Mouse (Mus musculus) lung, embryonic 14.5 days (tissue): Measurements from ENCODE around the gene Nrf1. TPM values are rescaled to one million over a fixed set of nuclear protein-coding genes. Genes with fewer than 3 reads are reported as not detected.

Experiments used
- ATAC-seq: fragments of 200-750 bp; cut with Nextera tagmentation; 2 replicates; pipeline ENCODE4 v1.8.0; 2017; ENCODE audit warnings: mild to moderate bottlenecking, moderate TSS enrichment, moderate library complexity; ENCODE audit not compliant: insufficient read depth
- DNase-seq: peaks from one replicate; pipeline ENCODE4 v3.0.0-alpha.2; 2015
- H3K27ac ChIP-seq: fragments of 300-500 bp; sonication (generic); 2 replicates; pipeline ENCODE4 v1.5.1; 2014; ENCODE audit warnings: low read depth, mild to moderate bottlenecking, moderate library complexity
- H3K27me3 ChIP-seq: fragments of 300-500 bp; sonication (generic); 2 replicates; pipeline ENCODE4 v1.6.1; 2014; ENCODE audit warnings: low read length, control low read depth; ENCODE audit not compliant: insufficient read depth
- H3K36me3 ChIP-seq: fragments of 300-500 bp; sonication (generic); 2 replicates; pipeline ENCODE4 v1.6.1; 2014; ENCODE audit warnings: control low read depth; ENCODE audit not compliant: insufficient read depth
- H3K4me1 ChIP-seq: fragments of 300-500 bp; sonication (generic); 2 replicates; pipeline ENCODE4 v1.6.1; 2014; ENCODE audit warnings: antibody characterized with exemption, control low read depth; ENCODE audit not compliant: insufficient read depth
- H3K4me2 ChIP-seq: fragments of 300-500 bp; sonication (generic); 2 replicates; pipeline ENCODE4 v1.6.1; 2014; ENCODE audit warnings: mild to moderate bottlenecking
- H3K4me3 ChIP-seq: fragments of 300-500 bp; sonication (generic); 2 replicates; pipeline ENCODE4 v1.5.1; 2014; ENCODE audit warnings: low read depth, low read length
- H3K9ac ChIP-seq: fragments of 300-500 bp; sonication (generic); 2 replicates; pipeline ENCODE4 v1.6.1; 2014
- H3K9me3 ChIP-seq: fragments of 300-500 bp; sonication (generic); 2 replicates; pipeline ENCODE4 v1.6.1; 2016; ENCODE audit warnings: low read depth, low read length, control low read depth
- CTCF ChIP-seq: IDR thresholded peaks from 2 replicates; pipeline ENCODE4 v1.5.1; 2016; ENCODE audit warnings: antibody characterized with exemption, low read depth
- WGBS: fragments of 180-500 bp; shearing (Covaris S2); extraction: QIAGEN DNeasy Blood & Tissue Kit; methylation state at CpG from one replicate; pipeline ENCODE4 v1.1.7; 2014; 5-methylcytosine and 5-hydroxymethylcytosine counted together
- polyA plus RNA-seq: library from polyadenylated mRNA; unstranded; fragments of >200 nt; fragmentation: Nextera tagmentation; extraction: Ambion mirVana; gene quantifications from 2 replicates; pipeline ENCODE4 v1.2.1, GENCODE M21; 2014

Nrf1 gene
- polyA plus RNA-seq, 1 experiment from 2014 or later, result 78.0 TPM

DNA sequence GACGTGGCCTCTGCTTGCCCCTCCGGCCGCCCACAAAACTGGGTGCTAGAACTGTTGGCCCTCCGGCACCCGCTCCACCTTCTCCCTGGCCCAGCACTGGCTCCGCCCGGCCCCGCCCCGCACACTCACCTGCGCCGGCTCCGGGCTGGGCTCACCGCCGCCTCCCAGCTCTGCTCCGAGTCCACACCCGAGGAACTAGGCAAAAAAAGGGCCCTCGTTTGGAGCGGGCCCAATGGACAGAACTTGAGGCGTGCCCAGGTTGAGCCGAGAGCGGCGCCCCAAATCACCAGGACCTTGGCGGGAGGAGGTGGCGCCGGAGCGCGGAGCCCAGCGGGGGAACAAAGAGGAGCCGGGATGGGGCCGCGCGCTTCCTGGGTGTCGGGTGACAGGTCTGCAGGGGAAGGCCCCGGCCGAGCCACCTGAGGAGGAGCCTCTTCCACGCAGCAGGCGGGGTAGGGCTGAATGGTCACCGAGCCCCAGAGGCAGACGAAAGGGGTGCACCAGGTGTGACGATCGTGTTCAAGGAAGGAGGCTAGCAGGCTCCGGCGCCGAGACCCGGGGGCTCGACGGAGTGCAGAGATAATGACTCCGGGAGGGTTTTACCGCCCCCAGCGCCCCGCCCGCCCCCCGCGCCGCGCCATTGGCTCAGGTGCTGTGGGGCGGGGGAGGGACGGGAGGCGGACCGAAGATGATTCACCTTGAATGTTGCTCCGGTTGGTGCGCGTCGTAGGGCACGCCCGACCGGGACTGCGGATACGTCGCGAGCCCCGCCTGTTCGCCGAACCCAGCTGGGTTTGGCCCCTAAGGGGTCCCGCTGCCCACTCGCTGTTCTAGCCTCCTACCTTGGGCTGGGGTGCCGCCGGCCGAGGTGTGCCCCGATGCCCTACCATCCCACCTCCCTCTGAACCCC is 126.0 kb downstream of the Nrf1 start:
- peak overlapping the region; percentile 80 for H3K27ac ChIP-seq
- H3K27me3 ChIP-seq, result peaks cover 94% of the 10 kb centered on the region
- H3K4me2 ChIP-seq, result peak overlapping the region; percentile 57
- no peaks in the 10 kb centered on the region for H3K9me3 ChIP-seq
- DNase-seq (peak; percentile 68), ATAC-seq (peak; percentile 66)
- no peak for TF ChIP-seq CTCF
- H3K4me1 ChIP-seq, result peaks cover 5% of the 10 kb centered on the region; the same call in 1 of the 2 replicates
- no peaks in the 10 kb centered on the region for H3K36me3 ChIP-seq
- H3K9ac ChIP-seq, result peak overlapping the region; percentile 60
- WGBS, result under 1% methylated on average over 79 of the region's 80 CpGs
- H3K4me3 ChIP-seq, result peak overlapping the region; percentile 45

DNA sequence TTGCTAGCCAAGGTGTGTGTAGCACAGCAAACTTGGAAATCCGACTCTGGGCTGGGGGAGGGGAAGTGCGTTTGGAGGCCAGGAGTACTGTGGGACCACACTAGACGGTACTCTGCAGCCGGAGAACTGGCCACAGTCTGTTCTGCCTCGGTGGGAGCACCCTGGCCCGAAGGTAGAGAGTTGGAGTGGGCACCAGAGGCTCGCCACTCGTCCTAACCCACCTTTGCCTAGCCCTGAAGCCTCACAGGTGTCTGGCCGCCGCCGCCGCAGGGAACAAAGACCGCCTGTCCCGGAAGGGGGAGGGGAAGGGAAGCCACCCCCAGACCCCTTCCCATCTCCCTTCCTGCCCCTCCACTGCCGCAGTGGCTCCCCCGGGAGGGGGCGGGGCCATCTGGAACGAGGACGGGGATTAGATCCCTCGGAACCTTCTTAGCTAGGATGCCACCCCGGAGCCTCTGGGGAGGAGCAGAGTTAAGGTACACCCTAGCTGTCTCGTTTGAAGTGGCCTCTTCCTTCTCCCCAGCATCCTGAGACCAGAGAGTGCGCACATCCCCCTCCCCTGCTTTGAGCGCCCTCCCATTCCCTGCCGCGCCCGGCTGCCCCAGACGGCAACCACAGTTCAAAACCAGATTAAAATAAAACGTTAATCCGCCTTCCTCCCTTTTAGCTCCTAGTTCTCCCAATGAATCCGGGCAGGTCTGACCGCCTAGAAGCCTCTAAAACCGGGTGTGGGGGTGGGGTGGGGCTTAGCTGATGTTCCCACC is 126.9 kb downstream of the Nrf1 start:
- peaks cover 5% of the 10 kb centered on the region; the same call in 1 of the 2 replicates for H3K4me1 ChIP-seq
- DNase-seq, result no peak

DNA sequence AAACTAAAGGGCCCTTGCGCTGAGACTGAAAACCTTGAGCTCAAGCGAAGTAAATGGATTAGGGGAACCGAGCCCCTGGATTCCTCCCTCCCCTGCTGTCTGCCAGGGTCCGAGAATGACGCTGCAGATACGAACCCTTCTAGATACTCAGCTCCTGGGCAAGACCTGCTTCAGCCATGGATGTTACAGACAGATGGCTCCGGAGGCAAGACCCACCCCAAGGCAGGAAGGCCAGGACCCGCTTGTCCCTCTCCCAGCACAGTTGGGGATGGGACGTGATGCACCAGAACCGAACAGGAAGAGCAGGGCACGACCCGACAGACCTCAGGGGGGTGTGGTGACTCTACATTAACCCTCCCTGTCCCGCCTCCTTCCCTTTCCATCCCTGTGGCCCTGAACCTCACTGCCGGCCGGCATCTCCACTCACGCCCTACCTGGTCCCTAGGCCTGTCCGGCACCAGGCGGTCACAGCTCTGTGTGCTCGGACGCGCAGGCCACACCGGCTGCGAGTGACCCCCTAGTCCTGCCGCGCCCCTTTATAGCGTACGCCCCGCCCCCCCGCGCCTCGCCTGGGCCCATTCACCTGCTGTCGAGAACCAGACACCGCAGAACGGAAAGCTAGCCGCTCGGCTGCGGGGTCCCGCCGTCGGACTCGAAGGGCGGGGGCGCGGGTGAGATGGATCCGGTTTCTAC is 127.6 kb downstream of the Nrf1 start:
- peak; percentile 19 for DNase-seq
- H3K9me3 ChIP-seq, result no peaks in the 10 kb centered on the region
- H3K4me2 ChIP-seq, result peak overlapping the region; percentile 57
- H3K9ac ChIP-seq, result no peak overlapping the region
- no peak overlapping the region for H3K27ac ChIP-seq
- WGBS, result under 1% methylated on average over 45 of the region's 45 CpGs
- peak overlapping the region; percentile 27 for H3K4me3 ChIP-seq
- H3K36me3 ChIP-seq, result no peaks in the 10 kb centered on the region
- no peak for ATAC-seq
- peaks cover 100% of the 10 kb centered on the region for H3K27me3 ChIP-seq
- peaks cover 5% of the 10 kb centered on the region; the same call in 1 of the 2 replicates for H3K4me1 ChIP-seq
- TF ChIP-seq CTCF, result no peak

More for the DNA sequence above, 126.9 kb downstream of the Nrf1 start:
- no peak overlapping the region; the same call in 1 of the 2 replicates for H3K27ac ChIP-seq
- H3K4me3 ChIP-seq, result peak overlapping the region; percentile 45
- peak overlapping the region; percentile 57 for H3K4me2 ChIP-seq
- H3K27me3 ChIP-seq, result peaks cover 100% of the 10 kb centered on the region
- H3K36me3 ChIP-seq, result no peaks in the 10 kb centered on the region
- peak overlapping the region; percentile 60 for H3K9ac ChIP-seq
- under 1% methylated on average over 33 of the region's 33 CpGs for WGBS
- H3K9me3 ChIP-seq, result no peaks in the 10 kb centered on the region
- TF ChIP-seq CTCF, result no peak
- peak; percentile 23 for ATAC-seq

DNA sequence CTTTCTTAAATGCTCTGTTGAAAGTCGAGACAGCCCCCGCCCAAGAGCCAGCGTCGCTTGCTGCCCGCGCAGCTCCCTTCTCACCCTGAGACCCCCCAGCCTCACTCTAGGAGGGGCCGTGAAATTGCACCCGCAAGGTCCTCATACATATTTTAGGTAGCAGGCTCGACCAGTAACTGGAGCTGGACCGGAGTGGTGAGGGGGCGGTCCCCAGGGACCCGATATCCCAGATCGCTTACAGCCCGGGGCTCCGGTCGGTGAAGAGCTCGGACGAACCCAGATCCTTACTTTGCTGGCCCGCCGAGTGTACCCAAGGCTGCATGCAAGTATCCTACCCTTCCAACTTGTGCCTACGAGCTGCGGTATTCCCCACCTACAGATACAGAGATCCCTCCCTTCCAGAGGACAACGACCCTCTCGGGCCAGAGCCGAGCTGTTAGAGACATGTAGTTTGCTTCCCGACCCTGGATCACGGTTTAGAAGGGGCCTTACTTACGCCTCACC is 128.2 kb downstream of the Nrf1 start:
- peaks cover 5% of the 10 kb centered on the region; the same call in 1 of the 2 replicates for H3K4me1 ChIP-seq
- ATAC-seq (no peak), DNase-seq (peak; percentile 30)
- peak overlapping the region; percentile 57 for H3K4me2 ChIP-seq
- TF ChIP-seq CTCF, result no peak
- no peaks in the 10 kb centered on the region for H3K36me3 ChIP-seq
- peak overlapping the region; percentile 27 for H3K4me3 ChIP-seq
- no peak overlapping the region for H3K27ac ChIP-seq
- H3K9me3 ChIP-seq, result no peaks in the 10 kb centered on the region
- H3K9ac ChIP-seq, result no peak overlapping the region
- peaks cover 98% of the 10 kb centered on the region for H3K27me3 ChIP-seq
- WGBS, result 1% methylated on average over 28 of the region's 28 CpGs

DNA sequence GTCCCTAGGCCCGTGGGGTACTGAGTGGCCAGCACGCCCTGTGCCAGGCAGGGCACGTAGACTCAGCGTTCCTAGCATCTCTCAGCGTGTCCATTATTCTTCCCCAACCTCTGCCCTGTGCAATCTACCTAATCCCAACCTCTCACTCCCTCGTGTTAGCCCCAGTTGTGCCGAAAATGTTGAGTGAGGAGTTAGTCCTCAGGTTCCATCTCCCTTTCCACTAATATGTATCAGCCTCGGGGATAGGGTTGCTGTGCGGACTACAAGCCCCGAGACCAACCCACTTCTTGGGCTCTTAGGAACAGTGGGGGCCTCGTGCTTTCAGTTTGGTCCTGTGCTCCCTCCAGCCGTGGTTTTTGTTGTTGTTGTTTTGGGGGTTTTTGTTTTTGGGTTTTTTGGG is 128.7 kb downstream of the Nrf1 start:
- no peak for DNase-seq
- peak overlapping the region; percentile 57; the same call in 1 of the 2 replicates for H3K4me2 ChIP-seq

DNA sequence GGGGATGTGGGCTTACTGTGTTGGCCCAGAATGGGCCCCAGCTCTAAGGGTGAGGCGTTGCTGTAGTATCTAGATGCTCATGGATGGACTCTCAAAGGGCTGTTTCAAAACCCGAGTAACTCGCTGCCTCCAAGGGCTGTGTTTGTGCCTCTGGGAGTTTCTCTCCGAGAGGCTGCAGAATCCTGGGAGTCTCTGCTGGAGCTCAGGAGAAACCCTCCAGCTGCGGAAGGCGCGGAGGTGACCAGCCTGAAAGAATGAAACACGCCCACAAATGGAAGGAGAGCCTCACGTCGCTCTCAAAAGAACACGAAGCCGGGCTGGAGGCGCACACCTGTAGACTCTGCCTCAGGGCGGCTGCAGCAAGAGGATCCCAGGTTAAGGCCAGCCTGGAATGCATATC is 129.5 kb downstream of the Nrf1 start:
- H3K4me1 ChIP-seq, result peaks cover 5% of the 10 kb centered on the region; the same call in 1 of the 2 replicates
- peak overlapping the region; percentile 1; the same call in 1 of the 2 replicates for H3K4me3 ChIP-seq

More for the DNA sequence above, 128.7 kb downstream of the Nrf1 start:
- ATAC-seq, result no peak
- H3K4me3 ChIP-seq, result 0 out of 2 replicates have a peak overlapping the region, but pooled peaks have one; percentile 27
- H3K27ac ChIP-seq, result no peak overlapping the region
- H3K36me3 ChIP-seq, result no peaks in the 10 kb centered on the region
- H3K9me3 ChIP-seq, result no peaks in the 10 kb centered on the region
- H3K4me1 ChIP-seq, result peaks cover 5% of the 10 kb centered on the region; the same call in 1 of the 2 replicates
- peaks cover 98% of the 10 kb centered on the region for H3K27me3 ChIP-seq
- 6% methylated on average over 12 of the region's 12 CpGs for WGBS
- H3K9ac ChIP-seq, result no peak overlapping the region
- TF ChIP-seq CTCF, result no peak

More for the DNA sequence above, 129.5 kb downstream of the Nrf1 start:
- Histone ChIP-seq H3K9me3 (no peaks in the 10 kb centered on the region), H3K27ac (no peak overlapping the region), H3K4me2 (0 out of 2 replicates have a peak overlapping the region, but pooled peaks have one; percentile 10), H3K36me3 (no peaks in the 10 kb centered on the region), H3K27me3 (peaks cover 94% of the 10 kb centered on the region), H3K9ac (no peak overlapping the region)
- ATAC-seq, result no peak
- peak; percentile 47 for DNase-seq
- 3% methylated on average over 14 of the region's 14 CpGs for WGBS
- TF ChIP-seq CTCF, result no peak
